Mouse (Mus musculus): ENCODE data around the gene Gal. TPM values are rescaled to one million over a fixed set of nuclear protein-coding genes. Genes with fewer than 3 reads are reported as not detected.

Gene Gal
- polyA plus RNA-seq, 1 experiment from 2014 or later: 0.61 TPM

DNA sequence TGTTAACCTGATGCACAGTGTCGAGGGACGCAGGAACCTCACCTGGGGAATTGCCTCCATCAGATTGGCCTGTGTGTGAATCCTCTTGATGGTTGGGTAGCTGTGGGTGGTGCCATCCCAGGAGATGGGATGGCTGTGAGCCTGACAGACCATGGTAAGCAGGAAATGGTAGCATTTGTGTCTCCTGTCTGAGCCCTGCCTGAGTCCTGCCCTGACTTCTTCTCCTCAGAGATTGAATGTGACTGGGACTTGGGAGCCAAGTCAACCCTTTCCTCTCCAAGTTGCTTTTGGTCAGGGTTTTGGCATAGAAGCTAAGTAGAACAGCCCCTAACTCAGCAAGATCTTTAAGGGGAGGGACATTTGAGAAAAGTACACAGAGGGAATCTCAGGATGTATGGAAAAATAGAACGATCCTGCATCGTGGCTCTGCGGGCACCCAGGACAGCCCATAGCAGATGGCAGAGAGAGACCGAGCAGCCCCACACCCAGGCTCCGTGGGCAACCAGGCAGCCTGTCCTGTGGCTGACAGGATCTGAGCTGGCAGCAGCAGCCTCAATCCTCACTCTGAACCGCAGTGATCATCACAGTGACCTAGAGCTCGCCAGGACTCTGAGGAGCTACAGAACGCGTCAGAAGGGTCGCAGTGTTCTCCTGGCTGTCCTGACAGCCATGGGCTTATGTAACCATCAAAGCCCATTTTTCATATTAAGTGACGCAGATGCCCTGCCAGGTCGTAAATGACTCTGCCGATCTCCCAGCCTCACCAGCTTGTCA is 13.9 kb upstream of the Gal start:
- Histone ChIP-seq H3K9me3 (replicated peaks; ENCODE audit: low read length) (no peaks in the 10 kb centered on the region), H3K4me1 (replicated peaks; ENCODE audit: insufficient read depth, low read length) (no peaks in the 10 kb centered on the region), H3K27ac (no peak overlapping the region), H3K4me3 (replicated peaks; ENCODE audit: low read depth, low read length) (no peak overlapping the region), H3K4me2 (ENCODE audit: low read length) (no peak overlapping the region), H3K36me3 (ENCODE audit: insufficient read depth, low read length) (no peaks in the 10 kb centered on the region), H3K27me3 (ENCODE audit: insufficient read depth, low read length) (no peaks in the 10 kb centered on the region), H3K9ac (ENCODE audit: low read depth, low read length) (no peak overlapping the region)
- DNase-seq (ENCODE audit: low spot score): no peak
- TF ChIP-seq CTCF (IDR thresholded peaks at IDR 0.05; ENCODE audit: low read depth): no peak
- ATAC-seq (replicated peaks; ENCODE audit: low FRiP score, low read depth): no peak
- WGBS: 78% methylated on average over 15 of the region's 15 CpGs

DNA sequence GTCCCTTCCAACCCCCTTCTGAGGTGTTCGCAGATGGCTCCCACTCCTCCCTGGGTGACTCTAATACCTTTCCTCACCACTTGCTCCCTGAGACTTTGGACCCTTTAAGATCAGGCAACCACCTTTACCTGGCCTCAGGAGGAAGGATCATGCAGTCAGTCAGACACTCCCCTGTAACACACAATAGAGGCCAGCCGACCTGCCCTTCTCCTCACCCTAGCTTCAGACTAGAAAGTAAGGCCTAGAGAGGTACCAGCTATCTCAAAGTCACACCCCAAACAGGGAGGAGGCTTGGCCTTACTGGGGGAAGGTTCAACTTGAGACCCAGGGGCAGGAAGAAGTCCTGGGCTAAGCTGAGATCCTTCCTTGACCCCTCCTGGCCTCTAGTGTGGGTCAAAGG is 9.9 kb upstream of the Gal start:
- no peak for ATAC-seq (replicated peaks; ENCODE audit: low FRiP score, low read depth)
- no peak for DNase-seq (ENCODE audit: low spot score)

DNA sequence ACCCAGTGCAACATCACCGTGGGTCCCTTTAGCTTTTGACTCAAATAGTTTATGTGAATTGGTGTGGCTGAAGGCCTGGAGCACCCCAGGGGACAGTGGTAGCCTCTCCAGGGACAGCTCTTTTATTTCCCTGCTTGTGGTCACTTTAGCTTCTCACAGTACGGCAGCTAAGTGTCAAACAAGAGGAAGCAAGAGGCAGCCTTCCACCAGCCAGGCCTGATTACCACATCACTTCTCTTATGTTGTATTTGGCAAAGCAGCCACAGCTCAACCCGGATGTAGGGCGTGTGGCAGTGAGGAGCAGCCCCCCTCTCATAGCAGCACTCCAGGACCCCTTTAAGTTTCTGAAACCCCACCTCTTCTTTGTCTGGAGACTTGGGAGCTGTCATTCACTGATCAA is 8.6 kb upstream of the Gal start:
- 51% methylated on average over 4 of the region's 4 CpGs for WGBS

More for the DNA sequence above, 9.9 kb upstream of the Gal start:
- no peaks in the 10 kb centered on the region for H3K9me3 ChIP-seq (replicated peaks; ENCODE audit: low read length)
- no peaks in the 10 kb centered on the region for H3K27me3 ChIP-seq (ENCODE audit: insufficient read depth, low read length)
- H3K4me3 ChIP-seq (replicated peaks; ENCODE audit: low read depth, low read length): no peak overlapping the region
- no peak for TF ChIP-seq CTCF (IDR thresholded peaks at IDR 0.05; ENCODE audit: low read depth)
- no peaks in the 10 kb centered on the region for H3K36me3 ChIP-seq (ENCODE audit: insufficient read depth, low read length)
- H3K4me1 ChIP-seq (replicated peaks; ENCODE audit: insufficient read depth, low read length): no peaks in the 10 kb centered on the region
- 74% methylated on average over 2 of the region's 2 CpGs for WGBS
- H3K27ac ChIP-seq: no peak overlapping the region
- no peak overlapping the region for H3K9ac ChIP-seq (ENCODE audit: low read depth, low read length)
- H3K4me2 ChIP-seq (ENCODE audit: low read length): no peak overlapping the region

DNA sequence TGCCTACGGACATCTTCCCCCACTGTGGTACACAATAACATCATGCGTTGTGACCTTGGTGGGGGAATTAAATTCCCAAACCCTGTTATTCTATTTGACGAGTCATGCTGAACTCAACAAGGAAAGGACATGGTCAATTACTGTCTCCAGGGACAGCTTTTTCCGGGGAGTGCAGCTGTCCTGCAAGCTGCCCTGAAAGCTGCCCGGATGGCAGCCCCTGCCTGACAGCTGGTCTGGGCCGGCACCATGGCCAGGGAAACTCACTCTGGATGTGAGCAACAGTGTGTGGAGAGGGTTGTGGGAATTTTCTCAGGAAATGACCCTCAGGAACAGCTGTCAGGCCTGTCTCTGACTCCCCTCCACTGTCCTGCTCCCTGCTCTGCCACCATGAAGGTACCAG is 8.1 kb upstream of the Gal start:
- Histone ChIP-seq H3K4me2 (ENCODE audit: low read length) (no peak overlapping the region), H3K27ac (no peak overlapping the region), H3K36me3 (ENCODE audit: insufficient read depth, low read length) (no peaks in the 10 kb centered on the region), H3K4me1 (replicated peaks; ENCODE audit: insufficient read depth, low read length) (no peaks in the 10 kb centered on the region), H3K9me3 (replicated peaks; ENCODE audit: low read length) (no peaks in the 10 kb centered on the region), H3K4me3 (replicated peaks; ENCODE audit: low read depth, low read length) (no peak overlapping the region), H3K9ac (ENCODE audit: low read depth, low read length) (no peak overlapping the region), H3K27me3 (ENCODE audit: insufficient read depth, low read length) (no peaks in the 10 kb centered on the region)
- 43% methylated on average over 6 of the region's 6 CpGs for WGBS
- ATAC-seq (replicated peaks; ENCODE audit: low FRiP score, low read depth) (no peak), DNase-seq (ENCODE audit: low spot score) (no peak)
- TF ChIP-seq CTCF (IDR thresholded peaks at IDR 0.05; ENCODE audit: low read depth): no peak

More for the DNA sequence above, 8.6 kb upstream of the Gal start:
- Histone ChIP-seq H3K4me3 (replicated peaks; ENCODE audit: low read depth, low read length) (no peak overlapping the region), H3K9ac (ENCODE audit: low read depth, low read length) (no peak overlapping the region), H3K27me3 (ENCODE audit: insufficient read depth, low read length) (no peaks in the 10 kb centered on the region), H3K4me2 (ENCODE audit: low read length) (no peak overlapping the region), H3K4me1 (replicated peaks; ENCODE audit: insufficient read depth, low read length) (no peaks in the 10 kb centered on the region), H3K27ac (no peak overlapping the region), H3K36me3 (ENCODE audit: insufficient read depth, low read length) (no peaks in the 10 kb centered on the region), H3K9me3 (replicated peaks; ENCODE audit: low read length) (no peaks in the 10 kb centered on the region)
- ATAC-seq (replicated peaks; ENCODE audit: low FRiP score, low read depth): no peak
- DNase-seq (ENCODE audit: low spot score): no peak
- no peak for TF ChIP-seq CTCF (IDR thresholded peaks at IDR 0.05; ENCODE audit: low read depth)

DNA sequence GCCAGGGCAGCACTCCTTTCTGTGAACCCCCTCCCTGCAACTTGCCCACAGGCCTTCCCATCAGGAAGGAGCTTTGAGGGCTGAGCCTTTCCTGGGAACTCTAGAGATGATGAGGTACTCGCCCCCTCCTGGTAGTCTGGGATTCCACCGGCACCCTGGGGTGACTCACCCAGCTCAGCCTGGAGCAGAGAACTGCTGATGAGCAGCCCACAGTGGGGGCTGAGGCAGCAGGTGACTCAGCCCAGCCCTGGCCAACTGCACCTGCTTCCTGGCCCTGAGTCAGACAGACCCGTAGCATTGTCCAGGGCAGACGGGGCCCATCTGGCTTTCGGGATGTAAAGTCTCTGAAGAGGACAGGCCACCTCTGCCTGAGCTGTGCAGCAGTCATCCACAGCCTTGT is 4.9 kb upstream of the Gal start:
- Histone ChIP-seq H3K27ac (no peak overlapping the region), H3K9ac (ENCODE audit: low read depth, low read length) (no peak overlapping the region), H3K4me2 (ENCODE audit: low read length) (no peak overlapping the region), H3K4me1 (replicated peaks; ENCODE audit: insufficient read depth, low read length) (peaks cover 3% of the 10 kb centered on the region; the same call in 1 of the 2 replicates), H3K27me3 (ENCODE audit: insufficient read depth, low read length) (peaks cover 8% of the 10 kb centered on the region), H3K9me3 (replicated peaks; ENCODE audit: low read length) (no peaks in the 10 kb centered on the region), H3K36me3 (ENCODE audit: insufficient read depth, low read length) (no peaks in the 10 kb centered on the region), H3K4me3 (replicated peaks; ENCODE audit: low read depth, low read length) (no peak overlapping the region)
- DNase-seq (ENCODE audit: low spot score): no peak
- 54% methylated on average over 5 of the region's 5 CpGs for WGBS
- no peak; the same call in 1 of the 2 replicates for ATAC-seq (replicated peaks; ENCODE audit: low FRiP score, low read depth)
- TF ChIP-seq CTCF (IDR thresholded peaks at IDR 0.05; ENCODE audit: low read depth): no peak

DNA sequence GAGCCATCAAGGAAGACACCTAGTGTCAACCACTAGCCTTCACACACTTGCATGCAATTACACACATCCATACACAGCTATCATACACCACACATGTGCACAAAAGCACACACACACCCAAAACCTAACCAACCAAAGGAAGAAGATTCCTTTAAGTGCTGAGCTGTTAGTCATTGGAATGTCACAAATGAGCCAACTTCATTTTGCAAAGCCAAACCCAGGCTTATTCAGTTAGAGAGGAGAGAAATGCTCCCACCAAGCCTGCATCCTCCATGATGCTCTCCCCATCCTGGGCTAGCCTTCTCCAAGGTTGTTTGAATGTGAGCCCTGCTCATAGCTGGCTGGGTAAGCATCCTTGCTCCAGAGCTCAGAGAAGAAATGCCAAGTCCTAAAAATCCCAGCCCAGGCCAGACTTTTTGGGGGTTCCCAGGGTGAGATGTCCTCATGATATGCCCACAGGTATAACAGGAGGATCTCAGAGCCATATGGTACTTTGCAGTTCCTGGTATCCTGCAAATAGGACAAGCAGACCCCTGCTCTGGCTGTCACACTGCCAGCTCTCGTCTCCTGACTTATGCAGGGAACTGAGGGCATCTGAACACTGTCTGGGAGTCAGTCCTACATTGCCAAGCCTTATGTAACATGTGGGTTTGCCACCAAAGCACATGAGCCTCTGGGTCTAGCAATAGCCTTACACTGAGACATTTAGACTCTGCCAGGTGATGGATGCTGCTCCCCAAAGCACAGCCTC is 8.6 kb downstream of the Gal start:
- no peaks in the 10 kb centered on the region for H3K27me3 ChIP-seq (ENCODE audit: insufficient read depth, low read length)

More for the DNA sequence above, 8.6 kb downstream of the Gal start:
- Histone ChIP-seq H3K27ac (no peak overlapping the region), H3K9me3 (replicated peaks; ENCODE audit: low read length) (no peaks in the 10 kb centered on the region), H3K9ac (ENCODE audit: low read depth, low read length) (no peak overlapping the region), H3K4me3 (replicated peaks; ENCODE audit: low read depth, low read length) (no peak overlapping the region), H3K36me3 (ENCODE audit: insufficient read depth, low read length) (no peaks in the 10 kb centered on the region), H3K4me1 (replicated peaks; ENCODE audit: insufficient read depth, low read length) (no peaks in the 10 kb centered on the region), H3K4me2 (ENCODE audit: low read length) (no peak overlapping the region)
- no peak for DNase-seq (ENCODE audit: low spot score)
- no peak for ATAC-seq (replicated peaks; ENCODE audit: low FRiP score, low read depth)
- TF ChIP-seq CTCF (IDR thresholded peaks at IDR 0.05; ENCODE audit: low read depth): no peak
- WGBS: 67% methylated on average over 1 of the region's 1 CpGs

All from kidney, postnatal 0 days (tissue).